Mouse (Mus musculus) hindbrain, embryonic 16.5 days (tissue): ENCODE results near the gene Arhgef3. TPM values are rescaled to one million over a fixed set of nuclear protein-coding genes. Genes with fewer than 3 reads are reported as not detected.

Experiments used
- ATAC-seq: fragments of 200-750 bp; cut with Nextera tagmentation; 2 replicates; pipeline ENCODE4 v1.8.0; 2017; ENCODE audit warnings: moderate TSS enrichment, moderate library complexity
- H3K27ac ChIP-seq: fragments of 300-500 bp; sonication (generic); 2 replicates; pipeline ENCODE4 v1.5.1; 2014; ENCODE audit warnings: low read depth, mild to moderate bottlenecking, control low read depth, low read length, moderate library complexity
- H3K27me3 ChIP-seq: fragments of 300-500 bp; sonication (generic); replicated peaks from 2 replicates; pipeline ENCODE4 v1.6.1; 2014; ENCODE audit warnings: low read length; ENCODE audit not compliant: control insufficient read depth, insufficient read depth
- H3K36me3 ChIP-seq: fragments of 300-500 bp; sonication (generic); 2 replicates; pipeline ENCODE4 v1.6.1; 2014; ENCODE audit warnings: mild to moderate bottlenecking, low read length, moderate library complexity, mixed read lengths; ENCODE audit not compliant: control insufficient read depth, insufficient read depth
- H3K4me1 ChIP-seq: fragments of 300-500 bp; sonication (generic); 2 replicates; pipeline ENCODE4 v1.6.1; 2014; ENCODE audit warnings: low read depth, low read length; ENCODE audit not compliant: control insufficient read depth, insufficient read depth
- H3K4me2 ChIP-seq: fragments of 300-500 bp; sonication (generic); 2 replicates; pipeline ENCODE4 v1.6.1; 2014; ENCODE audit warnings: mild to moderate bottlenecking, low read length, control low read depth, moderate library complexity
- H3K4me3 ChIP-seq: fragments of 300-500 bp; sonication (generic); 2 replicates; pipeline ENCODE4 v1.5.1; 2014; ENCODE audit warnings: mild to moderate bottlenecking, low read length, control low read depth, moderate library complexity
- H3K9ac ChIP-seq: fragments of 300-500 bp; sonication (generic); 2 replicates; pipeline ENCODE4 v1.6.1; 2014; ENCODE audit warnings: low read depth, mild to moderate bottlenecking, control low read depth, low read length, moderate library complexity
- H3K9me3 ChIP-seq: fragments of 300-500 bp; sonication (generic); 2 replicates; pipeline ENCODE4 v1.6.1; 2014; ENCODE audit warnings: mild to moderate bottlenecking, low read length, moderate library complexity; ENCODE audit not compliant: control insufficient read depth
- whole genome bisulfite sequencing: fragments of 180-500 bp; shearing (Covaris S2); extraction: QIAGEN DNeasy Blood & Tissue Kit; methylation state at CpG from one replicate; pipeline ENCODE4 v1.1.7; 2014; 5-methylcytosine and 5-hydroxymethylcytosine counted together
- polyA plus RNA-seq: library from polyadenylated mRNA; unstranded; fragments of >200 nt; fragmentation: Nextera tagmentation; extraction: Ambion mirVana; gene quantifications from 2 replicates; pipeline ENCODE4 v1.2.1, GENCODE M21; 2015

The Arhgef3 gene
- polyA plus RNA-seq, 1 experiment from 2014 or later, result 18.4 TPM

- Histone ChIP-seq H3K36me3 (no peaks in the 10 kb centered on the region), H3K4me3 (no peak overlapping the region), H3K9ac (no peak overlapping the region), H3K27ac (no peak overlapping the region), H3K4me2 (no peak overlapping the region), H3K4me1 (no peaks in the 10 kb centered on the region), H3K27me3 (no peaks in the 10 kb centered on the region), H3K9me3 (no peaks in the 10 kb centered on the region)
- ATAC-seq, result no peak
- WGBS, result 90% methylated on average over 5 of the region's 5 CpGs
Measured at GRCm38 (mm10) chr14:27149401-27149800, 34.7 kb downstream of the Arhgef3 start.

DNA sequence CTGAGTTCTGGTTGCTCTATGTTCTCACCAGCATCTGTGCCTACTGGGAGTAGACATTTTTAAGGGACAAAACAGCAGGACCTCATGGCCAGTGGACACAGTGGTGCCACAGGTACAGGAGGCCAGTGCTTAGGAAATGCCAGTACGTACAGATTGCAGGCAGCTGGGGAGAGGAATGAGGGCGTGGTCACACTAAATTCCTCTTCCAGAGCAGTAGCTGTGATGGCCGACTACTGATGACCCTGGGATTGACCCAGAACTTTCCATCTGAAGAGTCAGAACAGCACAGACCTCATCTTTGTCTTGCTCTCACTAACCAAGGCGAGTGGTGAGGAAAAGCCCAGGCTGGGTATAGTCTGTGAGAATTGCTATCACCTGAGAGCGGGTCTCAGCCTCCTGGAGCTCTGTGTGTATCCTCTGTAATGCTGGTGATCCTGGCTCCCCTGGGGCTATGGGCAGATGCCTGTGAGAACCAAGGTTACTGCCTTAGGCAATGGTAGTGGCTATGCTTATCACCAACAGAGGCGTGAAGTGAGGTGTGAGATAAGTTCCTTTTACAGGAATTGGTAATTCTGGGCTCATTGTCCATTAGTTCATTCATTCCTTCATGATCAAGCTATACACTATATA, 35.4 kb downstream of the Arhgef3 start:
- ATAC-seq, result no peak
- no peaks in the 10 kb centered on the region for H3K4me1 ChIP-seq
- no peaks in the 10 kb centered on the region for H3K27me3 ChIP-seq
- WGBS, result 79% methylated on average over 6 of the region's 6 CpGs
- H3K4me3 ChIP-seq, result no peak overlapping the region
- no peaks in the 10 kb centered on the region for H3K36me3 ChIP-seq
- no peaks in the 10 kb centered on the region for H3K9me3 ChIP-seq
- no peak overlapping the region for H3K27ac ChIP-seq
- no peak overlapping the region for H3K4me2 ChIP-seq
- H3K9ac ChIP-seq, result no peak overlapping the region

DNA sequence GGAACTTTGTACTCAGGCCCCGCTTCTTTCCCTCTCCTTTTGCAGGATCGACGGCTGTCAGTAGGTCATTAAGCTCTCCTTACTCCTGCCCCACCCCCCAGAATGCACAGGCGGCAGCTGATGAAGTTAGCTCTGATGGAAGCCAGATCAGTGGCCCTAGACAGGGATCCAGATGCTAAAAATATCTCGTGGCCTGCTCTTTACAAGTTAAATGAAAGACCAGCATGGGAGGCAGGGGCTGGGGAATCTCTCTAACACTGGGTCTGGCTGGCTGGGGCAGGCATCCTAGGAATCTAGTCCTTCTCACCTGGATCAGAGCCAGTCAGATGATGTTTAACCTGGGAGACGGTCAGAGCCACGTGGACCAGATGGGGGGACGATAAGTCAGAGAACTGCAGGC, 36.7 kb downstream of the Arhgef3 start:
- Histone ChIP-seq H3K4me1 (no peaks in the 10 kb centered on the region), H3K36me3 (no peaks in the 10 kb centered on the region), H3K27me3 (no peaks in the 10 kb centered on the region), H3K4me3 (no peak overlapping the region), H3K4me2 (no peak overlapping the region), H3K27ac (no peak overlapping the region), H3K9ac (no peak overlapping the region), H3K9me3 (no peaks in the 10 kb centered on the region)
- 60% methylated on average over 8 of the region's 8 CpGs for WGBS
- ATAC-seq, result no peak

DNA sequence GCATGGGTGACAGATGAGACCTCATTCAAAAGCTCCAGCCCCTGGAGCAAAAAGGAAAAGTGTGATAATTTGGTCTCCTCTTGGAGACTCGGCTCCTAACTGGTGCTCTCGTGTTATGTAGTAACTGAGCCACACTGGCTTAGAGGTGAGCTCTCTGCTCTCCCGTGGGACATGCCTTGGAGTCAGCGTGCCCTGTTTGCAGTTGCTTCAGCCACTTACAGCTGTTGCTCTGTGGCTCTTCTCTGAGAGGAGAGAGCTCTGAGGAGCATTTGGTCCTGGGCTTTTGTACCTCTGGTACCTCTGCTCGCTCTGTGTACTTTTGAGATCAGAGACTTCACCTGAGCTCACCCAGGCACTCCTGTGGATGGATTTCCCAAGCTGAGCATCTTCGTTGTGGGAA, 40.4 kb downstream of the Arhgef3 start:
- Histone ChIP-seq H3K36me3 (no peaks in the 10 kb centered on the region), H3K4me1 (no peaks in the 10 kb centered on the region), H3K9ac (no peak overlapping the region), H3K9me3 (no peaks in the 10 kb centered on the region), H3K27me3 (no peaks in the 10 kb centered on the region), H3K4me2 (no peak overlapping the region), H3K4me3 (no peak overlapping the region), H3K27ac (no peak overlapping the region)
- WGBS, result 78% methylated on average over 6 of the region's 6 CpGs
- ATAC-seq, result no peak

DNA sequence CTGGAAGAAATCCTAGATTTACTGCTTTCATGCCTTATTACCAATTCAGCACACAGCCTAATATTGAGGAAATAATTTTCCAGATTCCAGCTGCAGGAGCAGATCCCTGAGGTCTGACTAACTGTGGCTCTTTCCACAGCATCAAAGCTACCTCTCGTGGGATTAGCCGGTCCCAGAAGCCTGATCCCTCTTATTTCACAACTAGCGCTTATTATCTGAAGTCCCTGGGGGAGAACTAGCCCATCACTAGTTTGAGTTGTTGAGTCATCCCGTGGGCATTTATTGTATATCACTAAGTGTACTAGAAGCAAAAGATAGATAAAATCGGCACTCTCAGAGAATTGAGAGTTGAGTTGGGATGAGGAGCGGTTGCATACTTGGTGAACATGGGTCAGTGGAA, 41.3 kb downstream of the Arhgef3 start:
- ATAC-seq, result no peak
- H3K4me2 ChIP-seq, result no peak overlapping the region
- no peaks in the 10 kb centered on the region for H3K36me3 ChIP-seq
- no peaks in the 10 kb centered on the region for H3K27me3 ChIP-seq
- no peak overlapping the region for H3K9ac ChIP-seq
- no peaks in the 10 kb centered on the region for H3K4me1 ChIP-seq
- WGBS, result 89% methylated on average over 6 of the region's 6 CpGs
- no peaks in the 10 kb centered on the region for H3K9me3 ChIP-seq
- H3K4me3 ChIP-seq, result no peak overlapping the region
- H3K27ac ChIP-seq, result no peak overlapping the region

GRCm38 (mm10) chr14:27158133-27158532, 43.4 kb downstream of the Arhgef3 start:
- 79% methylated on average over 3 of the region's 3 CpGs for WGBS
- H3K27ac ChIP-seq, result no peak overlapping the region
- no peak overlapping the region for H3K4me3 ChIP-seq
- no peaks in the 10 kb centered on the region for H3K9me3 ChIP-seq
- H3K4me1 ChIP-seq, result no peaks in the 10 kb centered on the region
- ATAC-seq, result no peak
- H3K4me2 ChIP-seq, result no peak overlapping the region
- H3K9ac ChIP-seq, result no peak overlapping the region
- H3K36me3 ChIP-seq, result no peaks in the 10 kb centered on the region
- no peaks in the 10 kb centered on the region for H3K27me3 ChIP-seq

DNA sequence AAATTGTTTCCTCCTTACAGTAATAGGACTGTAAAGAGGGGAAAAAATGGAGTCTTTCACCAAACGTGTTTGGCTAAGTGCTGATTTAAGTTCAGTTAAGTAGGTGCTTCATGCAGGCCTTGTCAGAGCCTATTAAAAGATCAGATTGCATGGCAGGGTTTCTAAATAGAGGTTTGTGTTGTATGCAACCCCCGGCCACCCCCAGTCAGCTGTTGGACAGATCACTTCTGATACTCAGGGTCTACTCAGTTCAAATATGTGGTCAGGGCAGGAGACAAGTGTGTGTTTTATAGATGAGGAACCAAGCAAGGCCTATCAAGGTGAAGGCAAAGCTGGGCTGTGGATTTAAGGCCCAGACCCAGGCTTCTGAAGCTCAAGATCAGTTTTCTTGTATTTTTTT, 44.1 kb downstream of the Arhgef3 start:
- no peaks in the 10 kb centered on the region for H3K9me3 ChIP-seq
- no peak overlapping the region for H3K9ac ChIP-seq
- H3K4me2 ChIP-seq, result no peak overlapping the region
- WGBS, result 78% methylated on average over 2 of the region's 2 CpGs
- no peaks in the 10 kb centered on the region for H3K36me3 ChIP-seq
- no peaks in the 10 kb centered on the region for H3K4me1 ChIP-seq
- no peak overlapping the region for H3K27ac ChIP-seq
- ATAC-seq, result no peak
- H3K4me3 ChIP-seq, result no peak overlapping the region
- no peaks in the 10 kb centered on the region for H3K27me3 ChIP-seq

DNA sequence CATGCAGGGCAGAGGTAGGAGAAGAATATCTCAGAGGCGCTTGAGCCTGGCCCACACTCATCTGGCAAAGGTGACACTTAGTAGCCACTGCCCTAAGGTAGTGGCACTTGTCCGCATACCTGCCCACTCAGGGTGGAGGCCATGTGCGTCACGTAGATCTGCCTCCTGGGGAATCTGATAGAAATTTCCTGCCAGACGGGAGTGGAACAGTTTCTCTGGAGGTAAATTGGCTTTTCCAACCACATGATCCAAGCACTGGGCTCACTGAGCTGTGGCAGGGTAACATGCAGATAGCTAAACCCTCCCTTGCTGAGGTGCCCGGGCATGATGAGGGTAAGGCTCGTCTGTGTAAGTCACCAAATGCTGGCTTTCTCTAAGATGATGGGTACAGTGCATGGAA, 46.1 kb downstream of the Arhgef3 start:
- ATAC-seq, result no peak
- H3K9ac ChIP-seq, result no peak overlapping the region
- no peak overlapping the region for H3K27ac ChIP-seq
- H3K27me3 ChIP-seq, result no peaks in the 10 kb centered on the region
- no peaks in the 10 kb centered on the region for H3K36me3 ChIP-seq
- no peak overlapping the region for H3K4me3 ChIP-seq
- no peaks in the 10 kb centered on the region for H3K9me3 ChIP-seq
- no peak overlapping the region for H3K4me2 ChIP-seq
- 86% methylated on average over 7 of the region's 7 CpGs for WGBS
- H3K4me1 ChIP-seq, result no peaks in the 10 kb centered on the region

- Histone ChIP-seq H3K4me3 (no peak overlapping the region), H3K27me3 (no peaks in the 10 kb centered on the region), H3K9me3 (no peaks in the 10 kb centered on the region), H3K4me1 (no peaks in the 10 kb centered on the region; the same call in 1 of the 2 replicates), H3K36me3 (no peaks in the 10 kb centered on the region), H3K9ac (no peak overlapping the region), H3K4me2 (no peak overlapping the region), H3K27ac (no peak overlapping the region)
- ATAC-seq, result no peak
- WGBS, result 95% methylated on average over 6 of the region's 6 CpGs
Measured at GRCm38 (mm10) chr14:27164639-27165038, 49.9 kb downstream of the Arhgef3 start.

- no peak overlapping the region for H3K4me2 ChIP-seq
- H3K9ac ChIP-seq, result no peak overlapping the region
- H3K4me1 ChIP-seq, result no peaks in the 10 kb centered on the region; the same call in 1 of the 2 replicates
- 42% methylated on average over 8 of the region's 8 CpGs for WGBS
- no peak overlapping the region for H3K4me3 ChIP-seq
- no peaks in the 10 kb centered on the region for H3K9me3 ChIP-seq
- H3K27ac ChIP-seq, result peak overlapping the region; percentile 78
- H3K27me3 ChIP-seq, result no peaks in the 10 kb centered on the region
- peak; percentile 95 for ATAC-seq
- H3K36me3 ChIP-seq, result no peaks in the 10 kb centered on the region
Measured at GRCm38 (mm10) chr14:27166751-27167150, 52.1 kb downstream of the Arhgef3 start.
